Mouse (Mus musculus): Measurements from ENCODE around the gene Brd1.

GRCm38 (mm10) chr15:88736166-88736565 lies 2.1 kb upstream of the Brd1 start:
- TF ChIP-seq CTCF (IDR thresholded peaks at IDR 0.05; ENCODE audit: low read depth) (no peak), EP300 (IDR thresholded peaks at IDR 0.05; ENCODE audit: low read depth) (no peak)
